Mouse (Mus musculus) lung, embryonic 16.5 days (tissue): ENCODE data around the gene Snapc1. TPM values are rescaled to one million over a fixed set of nuclear protein-coding genes. Genes with fewer than 3 reads are reported as not detected.

Experiments
- ATAC-seq: fragments of 200-750 bp; cut with Nextera tagmentation; 2 replicates; pipeline ENCODE4 v1.8.0; 2017; ENCODE audit warnings: low read depth, mild to moderate bottlenecking, moderate library complexity
- H3K27ac ChIP-seq: fragments of 300-500 bp; sonication (generic); 2 replicates; pipeline ENCODE4 v1.5.1; 2014; ENCODE audit warnings: mild to moderate bottlenecking, control low read depth, low read length
- H3K27me3 ChIP-seq: fragments of 300-500 bp; sonication (generic); 2 replicates; pipeline ENCODE4 v1.6.1; 2014; ENCODE audit warnings: low read depth, low read length, mixed read lengths; ENCODE audit not compliant: control insufficient read depth, insufficient read depth
- H3K36me3 ChIP-seq: fragments of 300-500 bp; sonication (generic); 2 replicates; pipeline ENCODE4 v1.6.1; 2014; ENCODE audit warnings: low read length; ENCODE audit not compliant: control insufficient read depth, insufficient read depth
- H3K4me1 ChIP-seq: fragments of 300-500 bp; sonication (generic); replicated peaks from 2 replicates; pipeline ENCODE4 v1.6.1; 2014; ENCODE audit warnings: low read length, mixed read lengths; ENCODE audit not compliant: control insufficient read depth, insufficient read depth
- H3K4me2 ChIP-seq: fragments of 300-500 bp; sonication (generic); 2 replicates; pipeline ENCODE4 v1.6.1; 2014; ENCODE audit warnings: low read depth, low read length, control low read depth
- H3K4me3 ChIP-seq: fragments of 300-500 bp; sonication (generic); 2 replicates; pipeline ENCODE4 v1.5.1; 2014; ENCODE audit warnings: mild to moderate bottlenecking, low read length, control low read depth
- H3K9ac ChIP-seq: fragments of 300-500 bp; sonication (generic); 2 replicates; pipeline ENCODE4 v1.6.1; 2014; ENCODE audit warnings: low read length, control low read depth
- H3K9me3 ChIP-seq: fragments of 300-500 bp; sonication (generic); 2 replicates; pipeline ENCODE4 v1.6.1; 2016; ENCODE audit warnings: low read length; ENCODE audit not compliant: control insufficient read depth
- WGBS: fragments of 180-500 bp; shearing (Covaris S2); extraction: QIAGEN DNeasy Blood & Tissue Kit; methylation state at CpG from one replicate; pipeline ENCODE4 v1.1.7; 2014; 5-methylcytosine and 5-hydroxymethylcytosine counted together
- polyA plus RNA-seq: library from polyadenylated mRNA; unstranded; fragments of >200 nt; fragmentation: Nextera tagmentation; extraction: Ambion mirVana; gene quantifications from 2 replicates; pipeline ENCODE4 v1.2.1, GENCODE M21; 2015

Gene Snapc1
- polyA plus RNA-seq, 1 experiment from 2014 or later: 18.9 TPM

DNA sequence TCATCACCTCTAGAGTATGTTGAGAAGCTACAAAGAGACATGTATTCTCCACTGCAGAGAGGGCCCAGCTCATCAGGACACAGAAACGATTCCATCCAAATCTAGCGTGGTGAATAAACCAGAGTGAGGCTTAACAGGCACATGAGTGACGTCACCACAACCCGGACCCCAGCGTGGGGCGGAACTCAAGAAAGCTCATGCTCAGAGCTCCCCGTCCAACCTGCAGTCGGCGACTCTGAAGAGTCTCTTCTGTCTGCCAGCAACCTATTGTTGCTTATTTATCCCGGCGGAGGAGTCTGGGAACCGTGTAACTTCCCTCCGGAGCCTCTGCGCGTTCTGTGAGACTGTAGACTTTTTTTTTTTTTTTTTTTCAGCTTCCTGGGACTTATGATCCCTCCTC lies 11.4 kb upstream of the Snapc1 start:
- Histone ChIP-seq H3K4me3 (peak overlapping the region; percentile 49), H3K9me3 (no peaks in the 10 kb centered on the region), H3K36me3 (no peaks in the 10 kb centered on the region), H3K4me2 (peak overlapping the region; percentile 75), H3K9ac (peak overlapping the region; percentile 64), H3K27me3 (no peaks in the 10 kb centered on the region), H3K27ac (no peak overlapping the region), H3K4me1 (peaks cover 12% of the 10 kb centered on the region)
- WGBS: 8% methylated on average over 15 of the region's 15 CpGs
- peak; percentile 61 for ATAC-seq

DNA sequence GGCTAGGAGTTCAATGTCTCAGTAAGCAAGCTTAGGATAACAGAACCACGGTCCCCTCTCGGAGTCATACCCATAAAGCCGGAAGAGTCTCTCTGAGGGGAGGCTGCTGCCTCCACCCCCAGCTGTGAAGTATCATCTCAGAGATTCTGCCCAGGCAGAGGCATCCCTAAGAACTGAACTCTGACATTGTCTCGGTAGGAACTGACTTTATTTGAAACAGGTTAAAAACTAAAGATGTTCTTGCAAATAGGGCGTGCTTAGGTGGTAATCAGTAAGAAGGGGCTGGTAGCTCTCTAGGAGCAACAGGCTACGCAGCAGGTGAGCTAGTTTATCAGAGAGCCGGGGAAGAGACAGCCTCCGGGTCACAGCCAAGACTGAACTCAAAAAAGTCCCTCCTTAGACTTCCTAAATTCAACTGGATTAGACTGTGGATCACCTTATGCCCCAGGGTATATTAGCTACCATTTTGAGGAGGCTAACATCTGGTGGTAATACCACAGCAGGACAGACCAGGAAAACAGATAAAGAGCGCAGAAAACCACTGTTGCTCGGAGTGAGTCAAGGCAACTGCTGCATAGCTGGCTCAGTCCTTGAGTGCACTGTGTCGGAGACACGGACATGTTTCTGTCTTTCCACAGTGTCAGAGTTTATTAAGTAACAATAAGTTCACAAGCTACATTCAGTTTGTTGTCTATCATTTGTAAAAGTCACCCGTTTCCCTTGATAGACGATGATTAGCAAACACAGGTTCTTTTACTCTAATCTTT lies 10.7 kb upstream of the Snapc1 start:
- Histone ChIP-seq H3K9me3 (no peaks in the 10 kb centered on the region), H3K36me3 (no peaks in the 10 kb centered on the region), H3K4me3 (peak overlapping the region; percentile 49), H3K4me2 (peak overlapping the region; percentile 75), H3K9ac (peak overlapping the region; percentile 64), H3K4me1 (peaks cover 12% of the 10 kb centered on the region), H3K27me3 (no peaks in the 10 kb centered on the region), H3K27ac (no peak overlapping the region)
- no peak for ATAC-seq
- 45% methylated on average over 14 of the region's 14 CpGs for WGBS

DNA sequence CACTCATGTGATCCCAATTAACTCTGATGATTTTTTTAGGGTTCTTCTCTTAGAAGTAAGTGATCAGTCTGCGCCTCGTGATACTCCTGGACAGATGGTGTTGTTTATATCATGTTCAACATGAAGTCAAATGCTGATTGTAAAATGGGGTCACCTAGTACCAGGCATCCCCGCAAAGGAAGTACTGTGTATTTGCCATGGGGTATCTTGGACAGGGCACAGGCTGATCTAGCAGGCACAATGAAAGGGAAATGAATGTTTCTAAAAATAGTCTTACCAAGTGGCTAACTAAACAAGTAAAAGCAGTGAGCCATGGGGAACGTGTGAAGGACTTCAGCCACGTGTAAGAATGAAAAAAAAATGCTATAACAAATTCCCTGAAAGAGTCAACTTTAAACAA lies 9.5 kb upstream of the Snapc1 start:
- Histone ChIP-seq H3K4me3 (no peak overlapping the region), H3K9me3 (no peaks in the 10 kb centered on the region), H3K27me3 (no peaks in the 10 kb centered on the region), H3K4me2 (no peak overlapping the region), H3K36me3 (no peaks in the 10 kb centered on the region), H3K4me1 (peaks cover 6% of the 10 kb centered on the region), H3K9ac (no peak overlapping the region), H3K27ac (no peak overlapping the region)
- ATAC-seq: no peak
- WGBS: 40% methylated on average over 5 of the region's 5 CpGs

DNA sequence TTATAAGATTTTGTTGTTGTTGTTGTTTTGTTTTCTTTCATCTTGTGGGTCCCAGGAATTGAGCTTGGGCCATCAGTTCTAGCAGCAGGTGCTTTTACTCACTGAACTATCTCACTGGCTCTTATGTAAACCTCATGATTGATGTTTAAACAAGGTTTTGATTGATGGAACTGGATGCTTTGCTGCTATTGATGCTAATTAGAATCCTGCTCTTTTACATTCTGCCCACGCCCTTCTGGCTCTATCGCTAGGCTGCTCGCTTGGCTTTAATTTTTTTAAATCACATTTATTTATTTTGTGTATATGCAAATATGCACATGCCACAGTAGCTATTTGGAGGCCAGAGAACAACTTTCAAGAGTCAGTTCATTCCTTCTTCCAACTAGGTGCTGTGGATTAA lies 6.6 kb upstream of the Snapc1 start:
- Histone ChIP-seq H3K36me3 (no peaks in the 10 kb centered on the region), H3K27me3 (no peaks in the 10 kb centered on the region; the same call in 1 of the 2 replicates), H3K9me3 (no peaks in the 10 kb centered on the region), H3K4me1 (peaks cover 6% of the 10 kb centered on the region), H3K27ac (no peak overlapping the region), H3K4me2 (no peak overlapping the region), H3K4me3 (no peak overlapping the region), H3K9ac (no peak overlapping the region)
- no peak for ATAC-seq
- WGBS: 53% methylated on average over 3 of the region's 3 CpGs

DNA sequence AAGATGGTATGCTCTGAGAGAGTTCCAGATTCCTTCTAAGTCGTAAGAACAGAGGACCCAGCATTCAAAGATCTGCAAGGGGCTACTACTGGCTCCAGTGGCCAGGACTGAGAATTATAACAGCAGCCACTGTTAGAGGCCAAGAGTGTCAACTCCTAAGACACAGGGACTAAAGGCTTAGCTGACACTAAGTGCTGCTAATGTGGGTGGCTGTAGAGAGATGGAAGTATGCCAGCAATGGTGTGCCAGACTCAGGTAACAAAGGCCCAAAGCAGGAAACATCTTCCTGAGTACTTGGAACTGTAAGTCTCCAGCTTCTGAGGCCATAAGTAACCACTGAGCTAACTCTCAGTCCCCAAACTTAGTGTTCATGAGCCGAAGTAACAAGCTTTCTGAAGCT lies 5.5 kb upstream of the Snapc1 start:
- Histone ChIP-seq H3K27ac (no peak overlapping the region), H3K9me3 (no peaks in the 10 kb centered on the region), H3K4me2 (no peak overlapping the region), H3K36me3 (no peaks in the 10 kb centered on the region), H3K4me1 (peaks cover 3% of the 10 kb centered on the region), H3K27me3 (no peaks in the 10 kb centered on the region; the same call in 1 of the 2 replicates), H3K4me3 (no peak overlapping the region), H3K9ac (no peak overlapping the region)
- no peak for ATAC-seq
- WGBS: 89% methylated on average over 2 of the region's 2 CpGs

- H3K4me2 ChIP-seq: no peak overlapping the region
- H3K27me3 ChIP-seq: no peaks in the 10 kb centered on the region
- peaks cover 6% of the 10 kb centered on the region for H3K4me1 ChIP-seq
- 95% methylated on average over 8 of the region's 8 CpGs for whole genome bisulfite sequencing
- H3K36me3 ChIP-seq: peaks cover 35% of the 10 kb centered on the region
- peaks cover 5% of the 10 kb centered on the region for H3K9me3 ChIP-seq
- no peak overlapping the region for H3K27ac ChIP-seq
- no peak overlapping the region for H3K9ac ChIP-seq
- no peak overlapping the region for H3K4me3 ChIP-seq
- no peak for ATAC-seq
Measured at GRCm38 (mm10) chr12:73969142-73969541, 4.9 kb downstream of the Snapc1 start.

GRCm38 (mm10) chr12:73974584-73974983 lies 10.3 kb downstream of the Snapc1 start:
- Histone ChIP-seq H3K27me3 (no peaks in the 10 kb centered on the region), H3K27ac (no peak overlapping the region), H3K36me3 (peaks cover 47% of the 10 kb centered on the region), H3K9me3 (peaks cover 5% of the 10 kb centered on the region), H3K4me2 (no peak overlapping the region), H3K4me1 (no peaks in the 10 kb centered on the region), H3K4me3 (no peak overlapping the region), H3K9ac (no peak overlapping the region)
- 91% methylated on average over 6 of the region's 6 CpGs for WGBS
- ATAC-seq: no peak

- no peak for ATAC-seq
- no peak overlapping the region for H3K4me2 ChIP-seq
- H3K4me3 ChIP-seq: no peak overlapping the region
- no peaks in the 10 kb centered on the region for H3K4me1 ChIP-seq
- WGBS: 82% methylated on average over 3 of the region's 3 CpGs
- no peaks in the 10 kb centered on the region for H3K9me3 ChIP-seq
- no peaks in the 10 kb centered on the region for H3K27me3 ChIP-seq
- peaks cover 28% of the 10 kb centered on the region for H3K36me3 ChIP-seq
- no peak overlapping the region for H3K27ac ChIP-seq
- no peak overlapping the region for H3K9ac ChIP-seq
Measured at GRCm38 (mm10) chr12:73978144-73978543, 13.9 kb downstream of the Snapc1 start.

DNA sequence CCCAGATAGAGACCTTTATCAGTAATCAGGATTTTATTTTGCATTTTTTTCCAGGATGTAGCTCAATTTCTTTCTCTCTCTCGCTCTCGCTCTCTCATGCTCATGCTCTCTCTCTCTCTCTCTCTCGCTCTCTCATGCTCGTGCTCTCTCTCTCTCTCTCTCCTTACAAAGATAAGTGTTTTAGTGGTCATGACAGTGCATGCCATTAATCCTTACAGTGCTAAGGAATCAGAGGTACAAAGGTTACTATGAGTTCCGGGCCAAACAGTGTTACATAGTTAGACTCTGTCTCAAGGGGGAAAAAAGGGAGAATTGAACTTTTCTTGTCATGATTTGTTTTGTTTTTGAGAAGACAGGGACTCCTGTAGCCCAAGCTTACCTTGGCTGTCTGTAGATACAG lies 15.4 kb downstream of the Snapc1 start:
- Histone ChIP-seq H3K9ac (no peak overlapping the region), H3K4me1 (no peaks in the 10 kb centered on the region), H3K27ac (no peak overlapping the region), H3K4me2 (no peak overlapping the region), H3K4me3 (no peak overlapping the region), H3K9me3 (no peaks in the 10 kb centered on the region), H3K36me3 (peaks cover 33% of the 10 kb centered on the region), H3K27me3 (no peaks in the 10 kb centered on the region)
- 88% methylated on average over 5 of the region's 5 CpGs for WGBS
- ATAC-seq: no peak
